Mouse (Mus musculus) bone marrow macrophage, adult 2 months (primary cell): ENCODE data around the gene St6galnac1.

ENCODE experiments used
- CTCF ChIP-seq: IDR thresholded peaks from 2 replicates; pipeline ENCODE4 v1.5.1; 2012; ENCODE audit warnings: low read depth, mild to moderate bottlenecking, low read length, moderate library complexity
- POLR2A ChIP-seq: IDR thresholded peaks from 2 replicates; pipeline ENCODE4 v1.6.1; 2012; ENCODE audit warnings: mild to moderate bottlenecking, low read depth, low read length, borderline replicate concordance

- TF ChIP-seq CTCF, result no peak
- no peak for TF ChIP-seq POLR2A
Observed at GRCm38 (mm10) chr11:116818722-116819121, 43.4 kb upstream of the St6galnac1 start.
